ENCODE assay signal across 14 mouse cellular contexts in genomic region chr15:37034155-37034554, GRCm38 (mm10).
"Had no signal": no experiment of that assay in that cellular context is flagged by ENCODE, and none has a peak within 500 bp of the region (broad histone marks: within the 10 kb centered on the region; RNA-seq: fewer than 3 reads in every experiment).

No protein-coding gene starts in this region.

- H3K9ac ChIP-seq: lung, embryonic 14.5 days; midbrain, embryonic 12.5 days; neural tube, embryonic 12.5 days had no signal

- DNase-seq: lung, adult 18-20 months; lung, postnatal 10 days; lung, postnatal 4 days; midbrain, embryonic 14.5 days; right cerebral cortex, postnatal 14 days; thymus, adult 18-20 months; thymus, postnatal 14 days; thymus, postnatal 36 days had no signal

- H3K27ac ChIP-seq: midbrain, embryonic 10.5 days; midbrain, embryonic 12.5 days; neural tube, embryonic 12.5 days had no signal

- H3K9me3 ChIP-seq: midbrain, embryonic 10.5 days; midbrain, embryonic 12.5 days; neural tube, embryonic 12.5 days had no signal

- H3K4me1 ChIP-seq: midbrain, embryonic 12.5 days had no signal

- H3K36me3 ChIP-seq: midbrain, embryonic 10.5 days; midbrain, embryonic 12.5 days; neural tube, embryonic 12.5 days had no signal

- H3K27me3 ChIP-seq: midbrain, embryonic 12.5 days; neural tube, embryonic 12.5 days had no signal

- H3K4me2 ChIP-seq: lung, embryonic 14.5 days; midbrain, embryonic 12.5 days; neural tube, embryonic 12.5 days had no signal

- ATAC-seq: midbrain, embryonic 16.5 days had no signal

- H3K4me3 ChIP-seq: midbrain, embryonic 10.5 days; midbrain, embryonic 12.5 days; myocyte; neural tube, embryonic 12.5 days had no signal
